Mouse (Mus musculus): ENCODE results near the gene Nrxn2. TPM values are rescaled to one million over a fixed set of nuclear protein-coding genes. Genes with fewer than 3 reads are reported as not detected.
A peak's percentile ranks its signal among the peaks of the same experiment; 100 is the strongest.

Nrxn2 gene
- polyA plus RNA-seq, 1 experiment from 2014 or later = 6.2 TPM

DNA sequence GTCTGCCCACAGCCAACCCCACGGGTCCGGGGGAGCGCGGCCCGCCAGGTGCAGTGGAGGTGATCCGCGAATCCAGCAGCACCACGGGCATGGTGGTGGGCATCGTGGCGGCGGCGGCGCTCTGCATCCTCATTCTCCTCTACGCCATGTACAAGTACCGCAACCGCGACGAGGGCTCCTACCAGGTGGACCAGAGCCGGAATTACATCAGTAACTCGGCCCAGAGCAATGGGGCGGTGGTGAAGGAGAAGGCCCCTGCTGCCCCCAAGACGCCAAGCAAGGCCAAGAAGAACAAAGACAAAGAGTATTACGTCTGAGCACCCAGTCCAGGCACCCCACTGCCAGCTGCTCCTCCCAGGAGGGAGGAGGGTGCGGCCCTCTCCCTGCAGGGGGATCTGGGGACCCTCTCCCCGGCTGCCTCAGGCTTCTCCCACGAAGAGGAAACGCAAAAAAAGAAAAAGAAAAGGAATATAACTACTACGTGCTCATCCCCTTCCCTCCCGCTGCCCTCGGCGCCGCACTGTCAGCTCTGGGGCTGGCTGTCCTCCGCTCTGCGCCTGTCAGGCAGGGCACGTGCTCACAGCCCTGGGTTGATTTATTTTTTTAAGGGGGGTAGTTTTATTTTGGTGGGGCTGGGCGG, 113.4 kb downstream of the Nrxn2 start:
- Histone ChIP-seq H3K4me3 (ENCODE audit: low read length) (peak overlapping the region; percentile 51), H3K9ac (replicated peaks; ENCODE audit: low read length) (peak overlapping the region; percentile 78), H3K9me3 (ENCODE audit: low read length) (no peaks in the 10 kb centered on the region), H3K27me3 (ENCODE audit: insufficient read depth, low read length) (peaks cover 20% of the 10 kb centered on the region), H3K27ac (ENCODE audit: low read length) (peak overlapping the region; percentile 78), H3K36me3 (ENCODE audit: insufficient read depth, low read length) (no peaks in the 10 kb centered on the region), H3K4me2 (replicated peaks; ENCODE audit: low read depth, low read length) (peak overlapping the region; percentile 92), H3K4me1 (ENCODE audit: insufficient read depth, low read length) (peaks cover 55% of the 10 kb centered on the region)
- peak; percentile 24; the same call in 1 of the 2 replicates for ATAC-seq (ENCODE audit: low FRiP score, low TSS enrichment)
- WGBS = 1% methylated on average over 35 of the region's 36 CpGs

DNA sequence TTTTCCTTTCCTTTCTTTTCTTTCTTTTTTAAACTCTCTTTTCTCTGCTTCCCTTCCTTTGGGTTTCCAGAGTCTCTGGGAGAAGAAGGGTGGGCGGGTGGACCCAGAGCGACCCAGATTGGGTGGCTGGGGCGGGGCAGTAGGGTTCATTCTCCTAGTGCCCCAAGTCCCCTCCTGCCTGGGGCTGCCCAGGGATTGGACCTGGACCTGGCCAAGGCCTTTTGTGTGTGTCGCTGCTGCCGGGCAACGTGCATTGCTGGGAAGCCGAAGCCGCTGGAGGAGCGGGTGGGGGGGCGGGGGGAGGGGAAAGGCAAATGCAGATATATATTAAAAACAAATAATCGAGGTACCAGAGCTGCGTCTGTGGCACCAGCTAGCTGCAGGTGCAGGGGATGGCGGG, 114.1 kb downstream of the Nrxn2 start:
- Histone ChIP-seq H3K36me3 (ENCODE audit: insufficient read depth, low read length) (no peaks in the 10 kb centered on the region), H3K9me3 (ENCODE audit: low read length) (no peaks in the 10 kb centered on the region), H3K9ac (replicated peaks; ENCODE audit: low read length) (peak overlapping the region; percentile 78; the same call in 1 of the 2 replicates), H3K4me2 (replicated peaks; ENCODE audit: low read depth, low read length) (peak overlapping the region; percentile 92), H3K27ac (ENCODE audit: low read length) (peak overlapping the region; percentile 34), H3K4me1 (ENCODE audit: insufficient read depth, low read length) (peaks cover 52% of the 10 kb centered on the region), H3K27me3 (ENCODE audit: insufficient read depth, low read length) (peaks cover 20% of the 10 kb centered on the region), H3K4me3 (ENCODE audit: low read length) (peak overlapping the region; percentile 51)
- ATAC-seq (ENCODE audit: low FRiP score, low TSS enrichment) = no peak
- WGBS = 8% methylated on average over 13 of the region's 13 CpGs

DNA sequence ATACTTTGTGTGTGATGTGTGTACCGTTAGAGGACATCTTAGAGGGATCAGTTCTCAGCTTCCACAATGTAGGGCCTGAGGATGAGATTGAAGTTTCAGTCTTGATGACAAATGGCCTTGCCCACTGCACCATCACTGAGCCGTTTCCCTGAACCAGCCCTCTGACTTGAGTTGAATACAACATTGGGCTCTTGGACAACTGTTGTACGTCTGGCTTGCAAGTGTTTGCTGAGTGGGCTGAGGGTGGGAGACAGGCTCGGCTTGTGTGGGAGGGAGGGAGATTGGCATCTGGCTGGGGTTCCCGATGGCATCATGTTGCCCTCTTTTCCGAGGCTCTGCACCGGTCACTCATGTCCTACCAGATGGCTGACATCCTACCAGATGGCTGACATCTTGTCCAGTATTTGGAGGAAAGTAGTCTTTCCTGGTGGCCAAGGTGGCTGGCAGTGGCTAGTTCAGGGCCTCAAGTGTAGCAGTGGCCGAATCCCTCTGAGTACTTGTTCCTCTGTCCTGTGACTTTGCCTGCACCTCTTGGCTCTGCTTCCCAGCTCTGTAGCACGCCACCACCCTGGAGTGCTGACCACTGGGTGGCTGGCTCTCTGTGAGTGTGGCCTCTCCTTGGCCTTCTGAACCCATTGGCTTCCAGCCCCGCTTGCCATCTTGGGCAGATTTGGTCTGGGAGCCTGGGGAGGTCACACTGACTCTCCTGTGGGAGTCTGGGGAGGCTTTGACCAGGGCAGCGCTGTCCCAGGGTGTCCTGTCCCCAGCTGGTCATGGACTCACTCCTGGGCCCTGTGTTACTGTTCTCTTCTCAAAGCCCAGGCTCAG, 115.0 kb downstream of the Nrxn2 start:
- no peaks in the 10 kb centered on the region for H3K9me3 ChIP-seq (ENCODE audit: low read length)
- WGBS = 59% methylated on average over 11 of the region's 11 CpGs
- ATAC-seq (ENCODE audit: low FRiP score, low TSS enrichment) = no peak
- H3K4me1 ChIP-seq (ENCODE audit: insufficient read depth, low read length) = peaks cover 43% of the 10 kb centered on the region
- peaks cover 20% of the 10 kb centered on the region for H3K27me3 ChIP-seq (ENCODE audit: insufficient read depth, low read length)
- no peak overlapping the region for H3K9ac ChIP-seq (replicated peaks; ENCODE audit: low read length)
- H3K4me3 ChIP-seq (ENCODE audit: low read length) = no peak overlapping the region
- H3K4me2 ChIP-seq (replicated peaks; ENCODE audit: low read depth, low read length) = no peak overlapping the region
- H3K36me3 ChIP-seq (ENCODE audit: insufficient read depth, low read length) = no peaks in the 10 kb centered on the region
- 0 out of 2 replicates have a peak overlapping the region, but pooled peaks have one; percentile 10 for H3K27ac ChIP-seq (ENCODE audit: low read length)

DNA sequence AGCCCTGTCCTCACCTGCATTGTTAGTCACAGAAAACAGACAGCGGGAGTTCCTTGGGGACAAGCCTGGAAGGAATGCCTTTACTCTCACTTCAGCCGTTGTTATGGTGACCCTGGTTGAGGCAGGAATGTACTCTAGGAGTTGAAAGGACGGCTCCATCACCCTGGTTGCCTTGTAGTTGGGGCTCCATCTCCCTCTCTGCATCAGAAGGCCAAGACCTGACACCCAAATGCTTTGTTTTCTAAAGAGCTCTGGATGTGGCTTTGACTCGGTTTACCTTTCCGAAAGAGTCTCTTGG, 115.5 kb downstream of the Nrxn2 start:
- WGBS = 66% methylated on average over 5 of the region's 5 CpGs
- no peak for ATAC-seq (ENCODE audit: low FRiP score, low TSS enrichment)

DNA sequence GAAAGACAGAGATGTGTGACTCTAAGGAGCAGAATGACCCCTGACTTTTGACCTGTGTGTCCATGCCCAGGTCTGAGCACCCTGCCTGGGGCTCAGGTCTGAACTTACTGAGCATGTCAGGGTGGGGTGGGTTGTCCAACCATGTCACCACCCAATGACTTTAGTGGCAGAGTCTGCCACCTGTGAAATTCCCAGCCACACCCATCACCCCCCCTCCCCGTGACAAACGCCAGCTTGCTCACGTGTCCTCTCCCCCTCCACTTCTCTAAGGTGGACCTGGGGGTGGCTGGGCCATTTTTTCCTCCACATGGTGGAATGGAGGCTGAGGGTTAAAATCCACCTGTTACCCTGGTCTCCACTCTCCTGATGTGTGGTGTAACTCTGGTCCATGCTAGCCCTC, 117.7 kb downstream of the Nrxn2 start:
- no peak overlapping the region for H3K4me3 ChIP-seq (ENCODE audit: low read length)
- no peak overlapping the region for H3K27ac ChIP-seq (ENCODE audit: low read length)
- peaks cover 19% of the 10 kb centered on the region for H3K27me3 ChIP-seq (ENCODE audit: insufficient read depth, low read length)
- no peak overlapping the region for H3K4me2 ChIP-seq (replicated peaks; ENCODE audit: low read depth, low read length)
- H3K9ac ChIP-seq (replicated peaks; ENCODE audit: low read length) = no peak overlapping the region
- H3K9me3 ChIP-seq (ENCODE audit: low read length) = no peaks in the 10 kb centered on the region
- H3K4me1 ChIP-seq (ENCODE audit: insufficient read depth, low read length) = peaks cover 21% of the 10 kb centered on the region
- WGBS = 63% methylated on average over 3 of the region's 3 CpGs
- no peaks in the 10 kb centered on the region for H3K36me3 ChIP-seq (ENCODE audit: insufficient read depth, low read length)
- no peak for ATAC-seq (ENCODE audit: low FRiP score, low TSS enrichment)

More for the DNA sequence above, 115.5 kb downstream of the Nrxn2 start:
- no peaks in the 10 kb centered on the region for H3K9me3 ChIP-seq (ENCODE audit: low read length)
- H3K27ac ChIP-seq (ENCODE audit: low read length) = no peak overlapping the region
- H3K4me1 ChIP-seq (ENCODE audit: insufficient read depth, low read length) = peaks cover 38% of the 10 kb centered on the region
- H3K4me3 ChIP-seq (ENCODE audit: low read length) = no peak overlapping the region
- H3K36me3 ChIP-seq (ENCODE audit: insufficient read depth, low read length) = no peaks in the 10 kb centered on the region
- no peak overlapping the region for H3K9ac ChIP-seq (replicated peaks; ENCODE audit: low read length)
- peaks cover 20% of the 10 kb centered on the region for H3K27me3 ChIP-seq (ENCODE audit: insufficient read depth, low read length)
- H3K4me2 ChIP-seq (replicated peaks; ENCODE audit: low read depth, low read length) = no peak overlapping the region

DNA sequence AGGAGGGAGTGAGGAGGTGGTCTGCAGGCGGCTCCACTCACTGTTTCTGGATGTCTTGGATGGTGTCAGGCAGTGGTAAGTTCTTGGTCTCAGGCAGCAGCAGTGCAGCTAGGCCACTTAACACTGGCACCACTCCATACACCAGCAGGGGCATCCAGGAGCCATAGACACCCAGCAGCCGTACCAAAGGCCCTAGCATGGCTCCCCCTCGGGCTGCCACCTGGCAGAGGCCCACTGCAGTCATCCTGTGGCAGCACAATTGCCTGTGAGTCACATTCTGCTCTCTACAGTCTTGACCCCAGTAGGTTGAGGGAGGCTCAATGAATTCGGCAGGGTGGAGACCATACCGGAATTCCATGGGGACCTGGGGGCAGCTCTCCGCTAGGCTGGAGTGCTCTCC, 118.2 kb downstream of the Nrxn2 start:
- Histone ChIP-seq H3K27me3 (ENCODE audit: insufficient read depth, low read length) (peaks cover 14% of the 10 kb centered on the region), H3K4me3 (ENCODE audit: low read length) (no peak overlapping the region), H3K9me3 (ENCODE audit: low read length) (no peaks in the 10 kb centered on the region), H3K4me2 (replicated peaks; ENCODE audit: low read depth, low read length) (no peak overlapping the region), H3K4me1 (ENCODE audit: insufficient read depth, low read length) (peaks cover 16% of the 10 kb centered on the region), H3K36me3 (ENCODE audit: insufficient read depth, low read length) (no peaks in the 10 kb centered on the region), H3K27ac (ENCODE audit: low read length) (no peak overlapping the region), H3K9ac (replicated peaks; ENCODE audit: low read length) (no peak overlapping the region)
- ATAC-seq (ENCODE audit: low FRiP score, low TSS enrichment) = no peak
- WGBS = 83% methylated on average over 6 of the region's 6 CpGs

DNA sequence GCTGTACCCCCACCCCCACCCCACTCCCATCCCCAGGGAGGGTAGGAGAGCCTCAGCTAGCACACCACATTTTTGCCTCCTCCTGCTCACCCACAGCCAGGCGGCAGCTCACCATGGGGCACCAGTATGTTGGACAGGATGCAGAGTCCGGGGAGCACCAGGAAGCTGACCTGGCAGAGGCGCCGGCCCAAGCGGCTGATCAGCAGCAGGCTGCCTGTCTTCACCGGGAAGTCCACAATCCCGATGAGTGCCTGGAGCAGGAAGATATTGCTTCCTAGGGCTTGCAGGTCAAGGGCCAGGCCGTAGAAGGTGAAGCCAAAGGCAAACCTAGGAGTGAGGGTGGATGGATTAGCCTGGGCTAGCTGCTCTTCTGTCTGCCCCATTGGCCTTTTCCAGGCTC, 119.0 kb downstream of the Nrxn2 start:
- Histone ChIP-seq H3K9ac (replicated peaks; ENCODE audit: low read length) (no peak overlapping the region), H3K4me1 (ENCODE audit: insufficient read depth, low read length) (peaks cover 9% of the 10 kb centered on the region), H3K27ac (ENCODE audit: low read length) (no peak overlapping the region), H3K27me3 (ENCODE audit: insufficient read depth, low read length) (peaks cover 10% of the 10 kb centered on the region; the same call in 1 of the 2 replicates), H3K4me2 (replicated peaks; ENCODE audit: low read depth, low read length) (no peak overlapping the region), H3K4me3 (ENCODE audit: low read length) (no peak overlapping the region), H3K36me3 (ENCODE audit: insufficient read depth, low read length) (no peaks in the 10 kb centered on the region), H3K9me3 (ENCODE audit: low read length) (no peaks in the 10 kb centered on the region)
- 69% methylated on average over 8 of the region's 8 CpGs for WGBS
- no peak for ATAC-seq (ENCODE audit: low FRiP score, low TSS enrichment)

DNA sequence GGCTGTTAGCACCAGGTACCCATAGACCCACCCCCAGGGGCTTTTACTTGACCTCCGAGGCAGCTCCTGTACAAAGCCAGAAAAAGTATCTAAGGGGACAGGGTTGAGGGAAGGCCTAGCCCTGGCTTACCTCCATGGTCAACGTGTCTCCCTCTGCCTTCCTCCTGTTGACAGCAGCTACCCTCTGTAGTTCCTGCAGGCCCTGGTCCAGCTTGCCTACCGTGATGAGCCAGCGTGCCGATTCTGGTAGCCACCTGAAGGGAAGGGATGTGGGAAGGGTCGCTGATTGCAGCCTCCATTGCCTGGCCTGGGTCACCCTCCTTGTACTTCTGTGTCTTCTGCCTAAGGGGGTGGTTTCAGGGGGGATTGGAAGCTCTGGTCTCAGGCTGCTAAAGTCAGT, 120.0 kb downstream of the Nrxn2 start:
- no peak for ATAC-seq (ENCODE audit: low FRiP score, low TSS enrichment)
- no peak overlapping the region for H3K9ac ChIP-seq (replicated peaks; ENCODE audit: low read length)
- no peak overlapping the region for H3K4me2 ChIP-seq (replicated peaks; ENCODE audit: low read depth, low read length)
- H3K27me3 ChIP-seq (ENCODE audit: insufficient read depth, low read length) = 0 out of 2 replicates have a peak, but pooled peaks cover under 1% of the 10 kb centered on the region
- no peaks in the 10 kb centered on the region for H3K4me1 ChIP-seq (ENCODE audit: insufficient read depth, low read length)
- no peaks in the 10 kb centered on the region for H3K9me3 ChIP-seq (ENCODE audit: low read length)
- no peak overlapping the region for H3K27ac ChIP-seq (ENCODE audit: low read length)
- no peaks in the 10 kb centered on the region for H3K36me3 ChIP-seq (ENCODE audit: insufficient read depth, low read length)
- H3K4me3 ChIP-seq (ENCODE audit: low read length) = no peak overlapping the region
- 87% methylated on average over 6 of the region's 6 CpGs for WGBS

DNA sequence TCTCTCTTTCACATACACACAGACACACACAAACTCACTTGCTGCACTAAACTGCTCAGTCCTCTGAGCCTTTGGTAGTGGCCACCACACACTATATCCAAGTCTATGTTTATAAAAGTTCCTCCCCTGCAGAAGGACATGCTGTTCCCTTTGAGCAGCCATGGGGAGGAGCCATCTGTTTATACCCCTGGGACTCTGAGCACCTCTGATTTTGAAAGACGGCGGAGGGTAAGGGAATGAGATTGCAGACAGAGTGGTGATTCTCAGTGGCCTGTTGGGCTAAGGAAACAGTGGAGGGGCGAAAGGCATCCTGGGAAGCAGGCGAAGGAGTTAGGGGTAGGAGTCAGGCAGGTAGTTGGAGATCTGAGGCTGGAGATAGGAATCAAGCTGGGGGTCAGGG, 121.1 kb downstream of the Nrxn2 start:
- Histone ChIP-seq H3K9me3 (ENCODE audit: low read length) (no peaks in the 10 kb centered on the region), H3K27me3 (ENCODE audit: insufficient read depth, low read length) (no peaks in the 10 kb centered on the region), H3K4me2 (replicated peaks; ENCODE audit: low read depth, low read length) (0 out of 2 replicates have a peak overlapping the region, but pooled peaks have one; percentile 20), H3K9ac (replicated peaks; ENCODE audit: low read length) (no peak overlapping the region), H3K4me3 (ENCODE audit: low read length) (no peak overlapping the region), H3K4me1 (ENCODE audit: insufficient read depth, low read length) (no peaks in the 10 kb centered on the region), H3K27ac (ENCODE audit: low read length) (no peak overlapping the region), H3K36me3 (ENCODE audit: insufficient read depth, low read length) (no peaks in the 10 kb centered on the region)
- no peak for ATAC-seq (ENCODE audit: low FRiP score, low TSS enrichment)
- WGBS = 62% methylated on average over 4 of the region's 4 CpGs

DNA sequence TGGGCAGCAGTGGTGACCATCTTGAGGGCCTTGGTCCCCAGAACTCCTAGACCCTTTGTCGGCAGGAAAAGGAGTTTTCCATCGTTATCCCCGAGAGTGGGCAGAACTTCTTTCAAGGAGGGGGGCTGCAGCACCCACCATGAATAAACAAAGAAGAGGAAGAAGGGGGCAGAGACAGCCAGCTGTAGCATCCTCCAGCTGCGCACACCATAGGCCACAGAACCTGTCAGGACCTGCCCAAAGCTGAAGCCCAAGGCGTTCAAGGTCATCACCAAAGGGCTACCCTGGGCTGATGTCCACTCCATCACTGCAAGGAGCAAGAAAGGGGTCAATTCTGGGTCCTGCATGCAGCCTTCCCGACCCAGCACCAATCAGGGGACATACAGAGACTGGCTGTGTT, 121.7 kb downstream of the Nrxn2 start:
- 68% methylated on average over 6 of the region's 6 CpGs for WGBS
- Histone ChIP-seq H3K4me2 (replicated peaks; ENCODE audit: low read depth, low read length) (peak overlapping the region; percentile 20; the same call in 1 of the 2 replicates), H3K9ac (replicated peaks; ENCODE audit: low read length) (no peak overlapping the region), H3K9me3 (ENCODE audit: low read length) (no peaks in the 10 kb centered on the region), H3K4me1 (ENCODE audit: insufficient read depth, low read length) (no peaks in the 10 kb centered on the region), H3K4me3 (ENCODE audit: low read length) (no peak overlapping the region), H3K36me3 (ENCODE audit: insufficient read depth, low read length) (no peaks in the 10 kb centered on the region), H3K27me3 (ENCODE audit: insufficient read depth, low read length) (no peaks in the 10 kb centered on the region), H3K27ac (ENCODE audit: low read length) (no peak overlapping the region)
- no peak for ATAC-seq (ENCODE audit: low FRiP score, low TSS enrichment)

Measured in kidney, embryonic 16.5 days (tissue).